Mouse (Mus musculus): ENCODE measurements around the gene Ssbp3. TPM values are rescaled to one million over a fixed set of nuclear protein-coding genes. Genes with fewer than 3 reads are reported as not detected.

Gene Ssbp3
- total RNA-seq, 1 experiment from 2014 or later: 16.4 TPM

DNA sequence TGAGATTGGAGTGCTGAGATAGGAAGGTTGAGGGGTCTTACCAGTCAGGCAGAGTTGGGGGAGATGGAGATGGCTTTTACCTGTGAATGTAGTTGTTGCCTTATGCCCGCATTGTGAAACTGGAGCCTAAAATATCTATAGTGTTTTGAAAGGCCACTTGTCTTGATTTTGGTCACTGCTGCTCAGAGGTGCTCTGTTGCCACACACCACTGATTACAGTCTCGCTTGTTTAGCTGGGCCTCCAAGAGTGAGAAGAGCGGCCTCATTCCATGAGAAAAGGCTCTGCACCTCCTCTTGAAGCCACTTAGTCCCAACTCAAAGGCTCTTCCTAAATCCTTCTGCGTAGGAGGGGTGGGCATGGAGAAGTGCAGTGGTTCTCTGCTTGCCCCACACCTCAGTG is 40.3 kb downstream of the Ssbp3 start:
- ATAC-seq (ENCODE audit: extremely low read depth, insufficient number of reproducible peaks, low FRiP score, poor library complexity, severe bottlenecking): no peak

DNA sequence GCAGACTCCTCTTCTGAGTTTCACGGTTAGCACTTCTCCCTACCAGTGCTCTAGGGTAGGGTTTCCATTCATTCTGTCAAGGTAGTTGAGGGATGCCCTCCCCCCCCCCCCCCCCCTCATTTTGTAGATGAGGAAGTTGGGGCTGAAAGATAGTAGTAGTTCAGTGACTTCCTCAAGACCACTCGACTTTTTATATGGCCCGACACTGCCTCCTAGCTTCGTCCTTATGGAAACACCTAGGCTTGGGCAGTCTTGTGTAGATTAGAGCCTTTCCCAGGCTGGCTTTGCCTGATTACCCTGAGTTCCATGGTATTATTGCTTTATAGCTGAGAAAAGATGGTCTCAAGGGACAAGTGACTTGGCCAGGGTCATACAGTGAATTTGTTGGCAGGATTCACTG is 41.0 kb downstream of the Ssbp3 start:
- ATAC-seq (ENCODE audit: extremely low read depth, insufficient number of reproducible peaks, low FRiP score, poor library complexity, severe bottlenecking): no peak; the same call in 1 of the 2 replicates

DNA sequence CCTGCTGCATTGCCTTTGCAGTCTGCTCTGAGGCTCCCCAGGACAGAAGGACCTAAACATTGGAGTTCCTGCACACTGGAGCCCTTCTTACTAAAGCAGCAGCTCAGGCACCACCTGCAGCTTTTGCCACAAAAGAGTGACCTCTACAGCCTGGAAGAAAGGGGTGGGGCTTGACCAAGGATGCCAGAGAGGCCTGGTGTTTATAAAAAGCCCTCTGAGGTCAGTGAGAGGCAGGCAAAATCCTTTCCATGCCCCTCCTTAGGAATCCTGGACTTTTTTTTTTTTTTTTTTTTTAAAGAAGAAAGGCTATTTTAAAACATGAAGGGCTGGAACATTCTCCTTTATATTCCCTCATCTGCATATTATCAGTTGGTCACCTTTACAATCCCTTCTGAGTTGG is 42.7 kb downstream of the Ssbp3 start:
- ATAC-seq (ENCODE audit: extremely low read depth, insufficient number of reproducible peaks, low FRiP score, poor library complexity, severe bottlenecking): no peak

DNA sequence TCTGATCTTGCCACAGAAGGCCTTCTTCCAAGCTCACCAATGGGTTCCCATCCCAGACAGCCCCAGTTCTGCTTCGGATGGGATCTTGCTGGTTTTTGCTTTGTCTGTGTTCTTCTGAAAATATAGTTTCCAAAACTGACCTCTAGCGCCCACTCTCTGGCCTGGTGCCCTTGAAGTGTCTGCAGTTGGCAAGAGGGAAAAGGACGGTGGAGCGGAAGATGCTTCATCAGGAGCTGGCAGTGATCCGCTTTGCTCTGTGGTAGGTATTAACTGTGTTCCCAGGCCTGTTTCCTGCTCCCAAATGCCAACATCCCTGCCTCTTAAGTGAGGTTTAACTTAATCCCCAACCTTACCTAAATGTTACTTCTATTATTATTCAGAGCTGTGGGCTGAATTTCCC is 43.3 kb downstream of the Ssbp3 start:
- ATAC-seq (ENCODE audit: extremely low read depth, insufficient number of reproducible peaks, low FRiP score, poor library complexity, severe bottlenecking): no peak

DNA sequence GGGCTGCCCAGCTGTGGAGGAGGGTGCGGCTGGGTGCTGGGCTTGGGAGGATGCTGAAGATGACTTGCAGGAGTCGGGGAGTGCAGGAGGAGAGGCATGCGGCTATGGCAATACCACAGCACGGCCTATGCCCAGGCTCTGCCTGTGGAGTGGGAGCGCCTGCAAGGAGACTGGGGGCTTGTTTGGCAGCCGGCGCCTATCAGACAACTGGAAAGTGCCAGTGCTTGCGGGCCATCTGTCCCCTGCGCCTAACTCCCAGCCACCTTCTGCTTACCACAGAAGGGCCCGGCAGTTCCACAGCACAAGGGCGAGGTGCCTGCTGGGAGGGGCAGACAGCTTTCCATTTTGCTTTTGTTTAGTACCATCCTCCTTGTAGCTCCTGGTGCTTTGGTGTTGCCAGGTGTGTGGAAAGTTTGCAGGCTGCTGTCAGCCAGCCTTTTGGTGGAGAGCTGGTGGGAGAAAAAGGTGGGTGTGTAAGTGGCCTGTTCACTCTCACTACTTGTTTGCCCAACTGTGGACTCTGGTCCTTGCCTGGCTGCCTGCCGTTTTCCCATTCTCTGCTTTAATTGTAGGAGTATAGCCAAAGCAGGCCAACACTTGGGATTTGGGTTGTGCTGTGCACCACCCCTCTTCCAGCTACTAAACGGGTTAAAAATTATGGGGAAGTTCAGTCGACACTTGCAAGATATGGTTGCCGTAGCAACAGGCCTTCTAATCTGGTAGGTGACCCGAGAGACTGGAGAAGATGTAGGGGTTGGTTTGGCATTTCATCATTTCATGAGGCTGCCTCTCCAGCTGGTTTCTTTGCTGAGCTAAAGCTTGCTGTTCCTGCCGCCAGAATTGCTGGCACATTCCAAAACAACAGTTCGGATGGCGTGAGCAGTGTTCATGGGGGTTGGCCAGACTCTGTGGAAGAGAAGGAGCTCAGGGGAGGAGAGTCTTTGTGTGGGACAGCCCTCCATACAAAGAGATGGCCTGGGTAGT is 45.5 kb downstream of the Ssbp3 start:
- ATAC-seq (ENCODE audit: extremely low read depth, insufficient number of reproducible peaks, low FRiP score, poor library complexity, severe bottlenecking): no peak

DNA sequence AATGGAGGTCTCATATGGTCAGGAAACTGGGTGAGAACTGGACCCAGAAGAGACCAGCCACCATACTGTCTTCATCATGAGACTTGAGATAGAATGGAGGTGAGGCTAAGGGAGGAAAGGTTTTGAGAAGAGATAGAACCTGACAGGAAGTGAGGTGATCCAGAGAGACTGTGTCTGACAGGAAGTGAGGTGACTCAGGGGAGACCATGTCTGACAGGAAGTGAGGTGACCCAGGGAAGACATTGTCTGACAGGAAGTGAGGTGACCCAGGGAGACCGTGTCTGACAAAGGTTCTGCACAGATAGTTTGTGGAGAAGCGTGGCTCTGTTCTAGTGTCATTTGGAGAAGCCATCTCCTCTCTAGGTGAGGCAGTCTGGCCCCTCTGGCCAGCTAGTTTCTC is 47.6 kb downstream of the Ssbp3 start:
- peak; percentile 63; the same call in 1 of the 2 replicates for ATAC-seq (ENCODE audit: extremely low read depth, insufficient number of reproducible peaks, low FRiP score, poor library complexity, severe bottlenecking)

DNA sequence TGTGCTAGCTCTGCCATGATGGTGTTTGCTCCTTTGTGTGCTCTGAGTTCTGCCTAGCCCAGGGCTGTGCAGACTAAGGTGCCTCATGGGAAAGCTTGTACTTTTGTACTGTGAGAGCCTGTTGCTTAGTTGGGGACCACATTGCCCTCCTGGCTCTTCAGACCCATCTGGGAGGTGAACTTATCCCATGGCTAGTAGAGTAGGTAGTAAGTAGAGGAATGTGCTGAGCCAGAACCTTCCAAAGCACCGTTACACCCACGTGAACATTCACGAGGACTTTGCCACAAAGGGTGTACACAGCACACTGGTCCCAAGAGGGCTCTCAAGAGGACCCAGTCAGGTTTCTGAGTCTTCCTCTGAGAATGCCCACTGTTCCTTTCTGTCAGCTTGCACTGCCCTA is 48.1 kb downstream of the Ssbp3 start:
- ATAC-seq (ENCODE audit: extremely low read depth, insufficient number of reproducible peaks, low FRiP score, poor library complexity, severe bottlenecking): no peak

DNA sequence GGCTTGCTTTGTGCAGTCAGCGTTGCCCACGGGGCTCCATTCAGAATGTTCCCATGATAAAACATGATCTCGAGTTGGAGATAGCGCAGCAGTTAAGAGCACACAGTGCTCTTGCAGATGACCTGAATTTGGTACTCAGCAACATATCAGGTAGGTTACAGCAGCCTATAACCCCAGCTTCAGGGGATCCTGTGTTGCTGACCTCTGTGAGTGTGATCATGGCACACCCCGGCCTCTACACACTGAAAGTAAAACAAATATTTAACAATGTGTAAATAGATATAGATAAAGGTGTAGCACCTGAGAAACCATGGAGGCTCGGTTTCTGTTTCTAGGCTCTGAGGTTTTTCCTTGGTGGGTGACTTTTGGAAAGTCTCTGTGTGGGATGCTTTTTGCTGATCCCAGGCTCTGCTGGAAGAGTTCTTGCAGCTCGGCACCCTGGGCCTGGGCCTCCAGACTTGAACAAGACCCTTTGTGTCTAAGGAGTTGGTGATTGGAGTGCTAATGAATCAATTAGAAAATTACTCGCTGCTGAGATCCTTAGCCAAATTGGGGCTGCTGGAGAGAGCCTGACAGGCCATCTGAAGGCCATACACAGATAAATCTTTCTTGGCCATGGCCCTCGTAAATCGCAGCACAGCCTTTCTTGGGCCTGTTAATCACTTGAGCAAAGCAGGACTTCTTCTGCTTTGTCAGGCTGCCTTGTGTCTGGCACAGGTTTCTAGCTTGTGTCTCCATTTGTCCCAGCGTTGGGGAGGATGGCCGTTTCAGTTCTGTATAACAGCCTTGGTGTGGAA is 49.2 kb downstream of the Ssbp3 start:
- no peak for ATAC-seq (ENCODE audit: extremely low read depth, insufficient number of reproducible peaks, low FRiP score, poor library complexity, severe bottlenecking)

DNA sequence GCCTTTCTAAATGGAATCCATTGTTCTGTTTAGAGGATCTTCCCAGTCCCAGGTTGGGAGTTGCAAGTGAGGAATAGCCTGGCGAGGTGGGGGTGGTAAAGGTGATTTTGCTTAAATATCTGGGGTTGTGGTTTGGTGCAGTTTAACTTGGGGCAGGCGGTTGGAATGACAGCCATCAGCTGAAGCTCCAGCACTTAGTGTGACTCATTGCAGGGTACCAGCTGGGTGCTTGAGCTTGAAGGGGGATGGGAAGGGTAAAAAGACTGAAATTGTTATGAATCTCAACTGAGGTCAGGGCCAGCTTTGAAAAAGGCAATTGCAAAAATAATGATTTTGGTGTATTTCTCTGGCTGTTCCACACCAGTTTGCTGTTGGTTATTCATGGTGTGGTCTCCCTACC is 50.0 kb downstream of the Ssbp3 start:
- no peak for ATAC-seq (ENCODE audit: extremely low read depth, insufficient number of reproducible peaks, low FRiP score, poor library complexity, severe bottlenecking)

DNA sequence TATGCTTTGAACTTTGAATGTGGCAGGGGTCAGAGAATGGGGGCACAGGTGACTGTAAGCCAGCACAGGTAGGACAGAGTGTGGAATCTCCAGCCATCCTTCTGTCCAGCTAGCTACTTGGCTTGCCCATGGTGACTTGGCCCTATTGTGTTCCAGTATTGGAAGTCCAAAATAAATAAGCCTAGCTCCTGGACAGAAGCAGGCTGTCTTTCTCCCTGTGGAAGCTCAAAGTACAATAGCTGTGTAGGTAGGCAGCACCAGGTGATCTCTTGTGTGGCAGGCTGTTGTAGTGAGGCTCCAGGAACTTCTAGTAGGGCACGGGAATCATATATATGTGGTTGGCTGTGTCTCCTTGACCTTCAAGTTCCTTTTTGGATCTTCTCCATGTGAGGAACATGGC is 50.8 kb downstream of the Ssbp3 start:
- ATAC-seq (ENCODE audit: extremely low read depth, insufficient number of reproducible peaks, low FRiP score, poor library complexity, severe bottlenecking): no peak

DNA sequence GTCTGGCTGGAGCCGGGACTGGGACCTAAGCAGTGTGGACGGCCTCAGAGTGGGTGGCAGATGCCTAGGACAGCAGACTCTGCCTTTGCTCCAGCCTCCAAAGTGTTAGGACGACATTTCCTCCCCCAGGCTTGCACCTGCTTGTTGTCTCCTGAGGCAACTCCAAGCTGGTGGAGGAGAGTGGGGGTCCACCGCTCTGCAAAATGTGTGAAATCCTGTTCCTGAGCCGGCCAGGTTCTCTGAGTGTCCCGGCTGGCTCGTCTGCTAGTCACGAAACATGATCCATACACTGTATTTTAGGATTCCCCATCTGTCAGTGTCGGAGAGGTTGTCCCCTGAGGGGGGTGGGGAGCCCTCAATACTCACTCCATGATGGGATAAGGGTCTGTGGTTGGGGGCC is 53.9 kb downstream of the Ssbp3 start:
- ATAC-seq (ENCODE audit: extremely low read depth, insufficient number of reproducible peaks, low FRiP score, poor library complexity, severe bottlenecking): no peak

DNA sequence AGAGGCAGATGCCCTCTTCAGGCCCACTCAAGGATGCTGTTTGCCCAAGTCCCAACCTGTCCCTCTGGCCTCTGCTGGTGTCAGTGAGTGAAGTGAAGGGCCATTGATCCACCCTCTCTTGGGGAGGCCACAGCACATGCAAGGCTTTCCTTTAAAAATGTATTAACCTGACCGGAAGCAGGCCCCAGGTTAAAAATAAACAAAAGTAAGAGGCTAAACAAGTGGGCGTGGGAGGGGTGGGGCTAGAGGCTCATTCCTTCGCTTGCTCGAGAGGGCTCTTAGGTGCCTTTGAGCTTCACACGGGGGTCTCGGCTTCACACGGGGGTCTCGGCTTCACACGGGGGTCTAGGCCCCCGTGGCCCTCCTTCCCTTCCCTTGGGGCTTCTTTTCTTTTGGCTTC is 54.5 kb downstream of the Ssbp3 start:
- no peak for ATAC-seq (ENCODE audit: extremely low read depth, insufficient number of reproducible peaks, low FRiP score, poor library complexity, severe bottlenecking)

DNA sequence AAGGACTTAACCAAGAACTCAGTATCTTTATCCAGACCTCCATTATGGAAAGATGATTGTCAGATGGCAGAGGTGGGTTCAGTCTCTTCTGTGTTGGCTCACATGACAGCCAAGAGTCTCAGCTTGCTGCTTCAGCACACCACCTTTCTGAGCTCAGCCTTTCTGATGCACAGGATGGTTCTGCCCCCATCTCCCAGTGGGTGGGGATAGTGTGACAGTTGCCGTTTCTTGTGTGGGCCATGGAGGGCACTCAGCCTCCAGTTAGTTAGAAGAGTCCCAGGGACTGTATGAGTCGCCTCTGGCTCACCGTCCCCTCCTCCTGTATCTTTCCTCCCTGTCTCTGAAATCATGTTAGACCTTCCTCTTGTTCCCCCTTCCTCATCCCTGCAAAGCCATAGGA is 55.9 kb downstream of the Ssbp3 start:
- no peak for ATAC-seq (ENCODE audit: extremely low read depth, insufficient number of reproducible peaks, low FRiP score, poor library complexity, severe bottlenecking)

DNA sequence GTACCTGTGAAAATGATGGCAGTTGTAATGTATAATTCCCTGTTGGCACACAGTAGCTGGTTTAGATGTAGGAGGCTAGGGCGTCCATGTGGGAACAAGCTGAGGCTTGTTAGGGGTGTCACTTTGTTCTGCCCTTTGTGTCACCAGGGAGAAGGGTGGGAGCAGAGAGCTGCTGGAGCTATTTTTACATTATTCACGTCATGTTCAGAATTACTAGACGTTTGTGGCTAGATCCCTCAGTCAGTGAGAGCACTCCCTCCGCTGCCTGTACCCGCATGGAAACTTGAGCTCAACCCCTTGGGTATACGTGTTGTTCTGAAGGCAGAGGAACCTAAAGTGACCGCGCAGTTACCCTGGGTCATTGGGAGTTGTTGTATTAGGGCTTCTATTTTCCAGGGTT is 58.4 kb downstream of the Ssbp3 start:
- ATAC-seq (ENCODE audit: extremely low read depth, insufficient number of reproducible peaks, low FRiP score, poor library complexity, severe bottlenecking): no peak

DNA sequence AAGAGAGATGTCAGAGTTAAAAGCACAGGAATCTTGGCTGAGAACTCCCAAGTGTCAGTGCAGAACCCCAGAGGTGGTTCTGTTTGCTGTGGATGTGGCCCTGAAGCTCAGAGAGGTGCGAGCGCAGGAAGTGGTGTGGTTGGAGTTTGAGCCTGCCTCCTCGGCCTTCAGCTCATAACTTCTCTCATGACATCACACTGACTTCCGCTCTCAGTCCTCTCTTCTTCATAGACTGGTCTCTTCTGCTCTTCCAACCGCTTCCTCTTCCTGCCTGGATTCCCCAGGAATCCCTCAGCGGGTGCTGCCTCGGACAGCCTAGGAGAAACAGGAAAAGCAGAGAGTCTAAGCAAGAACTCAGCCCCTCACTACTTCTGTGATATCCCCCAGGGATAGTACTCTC is 60.3 kb downstream of the Ssbp3 start:
- ATAC-seq (ENCODE audit: extremely low read depth, insufficient number of reproducible peaks, low FRiP score, poor library complexity, severe bottlenecking): peak; percentile 38

DNA sequence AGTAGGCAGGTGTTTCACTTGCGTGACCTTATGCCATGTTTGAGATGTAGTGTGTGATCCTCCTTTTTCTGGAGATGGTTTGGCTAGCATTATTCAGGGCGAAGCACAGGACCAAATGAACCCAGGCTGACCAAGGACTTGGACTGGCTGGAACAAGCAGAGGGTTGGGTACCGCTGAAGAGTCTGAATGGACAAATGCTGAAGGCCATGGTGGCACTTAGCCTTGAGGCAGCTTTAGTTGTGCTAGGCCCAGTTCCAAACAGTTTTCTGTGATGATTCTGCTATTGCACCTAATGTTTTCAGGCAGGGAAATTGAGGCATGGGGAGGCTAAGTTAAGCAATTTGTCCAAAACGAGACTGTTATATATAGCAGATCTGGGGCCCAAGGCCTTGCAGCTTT is 61.6 kb downstream of the Ssbp3 start:
- no peak for ATAC-seq (ENCODE audit: extremely low read depth, insufficient number of reproducible peaks, low FRiP score, poor library complexity, severe bottlenecking)

DNA sequence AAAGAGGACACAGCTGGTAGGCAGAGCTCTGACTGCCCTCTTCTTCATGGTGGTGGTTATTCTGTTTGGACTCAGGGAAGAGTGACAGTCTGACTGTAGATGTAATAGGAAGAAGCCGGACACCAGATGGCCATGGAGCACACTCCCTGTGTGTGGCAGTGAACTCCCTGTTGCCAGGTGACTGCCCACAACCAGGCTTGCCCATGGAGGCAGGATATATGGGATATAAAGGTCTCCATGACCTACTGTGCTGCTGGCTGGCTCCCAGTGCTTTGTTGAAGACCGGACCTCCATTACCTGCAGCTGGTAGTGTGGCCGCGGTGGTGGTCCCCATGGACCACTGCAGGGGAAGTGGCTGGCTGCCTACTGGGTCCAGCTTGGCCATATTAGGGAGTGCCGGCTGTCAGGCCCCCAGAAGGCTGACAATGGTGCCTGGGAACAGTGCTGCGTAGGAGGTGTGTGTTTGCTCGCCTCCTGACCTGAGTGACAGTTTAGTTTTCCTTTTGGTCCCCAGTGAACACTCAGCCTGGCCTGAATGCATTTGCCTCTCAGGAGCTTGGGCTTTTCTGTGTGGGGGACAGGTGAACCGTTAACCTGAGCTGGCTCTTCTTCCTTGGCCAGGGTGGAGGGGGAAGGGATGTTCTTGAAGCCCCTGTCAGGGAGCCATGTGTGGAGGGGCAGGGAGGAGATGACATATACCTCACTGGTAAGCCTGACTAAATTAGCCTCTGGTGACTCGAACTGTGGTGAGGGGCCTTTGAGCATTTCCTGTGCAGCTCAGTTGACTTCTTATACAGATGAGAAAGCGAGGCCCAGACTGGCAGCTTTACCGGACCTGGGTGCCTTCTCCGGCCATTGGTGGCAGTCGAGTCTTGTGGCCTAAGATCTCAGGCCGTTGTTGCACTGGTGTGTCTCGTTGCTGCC is 62.2 kb downstream of the Ssbp3 start:
- no peak for ATAC-seq (ENCODE audit: extremely low read depth, insufficient number of reproducible peaks, low FRiP score, poor library complexity, severe bottlenecking)

DNA sequence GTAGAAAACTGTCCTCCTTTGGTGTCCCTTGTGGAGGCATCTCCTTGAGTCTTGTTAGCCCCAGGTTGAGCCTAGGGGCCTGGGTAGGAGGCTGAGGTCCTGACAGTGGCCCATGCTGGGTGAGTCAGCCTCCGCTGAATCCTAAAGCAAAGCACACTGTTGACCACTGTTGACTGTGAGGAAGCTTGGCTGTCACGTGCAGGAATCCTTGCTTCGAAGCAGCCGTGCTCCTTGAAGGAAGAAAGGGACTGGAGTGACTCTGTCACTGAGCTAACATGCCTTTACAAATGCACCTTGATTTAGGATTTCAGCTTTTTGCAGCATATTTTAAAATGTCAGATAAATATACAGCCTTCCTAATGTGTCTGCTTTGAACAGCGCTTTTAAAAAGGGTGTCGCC is 64.8 kb downstream of the Ssbp3 start:
- no peak for ATAC-seq (ENCODE audit: extremely low read depth, insufficient number of reproducible peaks, low FRiP score, poor library complexity, severe bottlenecking)

DNA sequence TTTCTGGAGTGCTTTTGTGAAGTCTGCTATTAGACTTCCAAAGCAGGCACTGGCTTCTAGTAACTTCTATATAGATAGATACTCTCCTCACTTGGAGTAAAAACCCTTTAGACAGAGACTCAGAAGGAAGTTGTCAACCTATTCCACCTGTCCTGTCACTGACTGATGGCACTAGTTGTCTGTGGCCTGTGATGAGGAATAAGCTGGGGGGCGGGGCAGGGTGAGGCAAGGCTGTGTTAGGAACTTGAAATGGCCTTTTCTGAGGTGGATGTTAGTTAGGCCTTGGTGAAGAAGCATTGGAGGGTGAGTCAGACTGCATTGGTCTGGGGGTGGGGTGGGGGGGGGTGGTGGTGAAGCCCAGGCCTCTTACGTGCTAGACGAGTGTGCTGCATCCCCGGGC is 65.4 kb downstream of the Ssbp3 start:
- ATAC-seq (ENCODE audit: extremely low read depth, insufficient number of reproducible peaks, low FRiP score, poor library complexity, severe bottlenecking): no peak

Measured in neutrophil, adult 5-6 weeks (primary cell).